Mouse (Mus musculus) left cerebral cortex, postnatal 4 days (tissue): ENCODE data around the gene Ccdc181. TPM values are rescaled to one million over a fixed set of nuclear protein-coding genes. Genes with fewer than 3 reads are reported as not detected.

ENCODE experiments used
- DNase-seq: peaks from one replicate; pipeline ENCODE4 v3.0.0-alpha.2; 2022
- intact Hi-C: fragments of 180-260 bp; cut with DNase I; formaldehyde crosslinking; loops from one replicate; pipeline ENCODE4 v1.15.1; 2025
- total RNA-seq, 2 experiments: library from RNA; stranded (reverse); gene quantifications; 2 replicates each; pipeline ENCODE4 v1.2.3; 2021

Gene Ccdc181
- total RNA-seq, 2 experiments from 2014 or later, result 21.2 to 22.3 TPM

DNA sequence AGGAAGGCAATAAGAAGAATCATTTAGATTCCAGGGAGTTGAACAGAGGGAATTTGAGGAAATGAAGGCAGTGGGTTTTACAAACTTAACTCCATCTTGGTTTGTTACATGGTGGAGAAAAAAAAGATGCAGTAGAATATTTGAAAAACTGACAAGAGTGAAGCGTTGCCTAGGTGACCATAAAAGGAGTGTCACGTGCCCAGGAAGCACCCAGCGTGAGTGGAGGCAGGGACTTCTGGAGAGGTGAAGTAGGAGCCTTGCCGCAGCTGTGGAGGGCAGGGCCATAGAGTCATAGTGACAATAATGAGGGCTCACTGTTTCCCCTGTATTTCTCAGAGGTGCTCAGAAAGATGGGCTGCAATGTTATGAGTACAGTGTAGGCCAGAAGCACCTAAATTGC is 3.9 kb downstream of the Ccdc181 start:
- no peak for DNase-seq
- intact Hi-C loops, result no loop called here

DNA sequence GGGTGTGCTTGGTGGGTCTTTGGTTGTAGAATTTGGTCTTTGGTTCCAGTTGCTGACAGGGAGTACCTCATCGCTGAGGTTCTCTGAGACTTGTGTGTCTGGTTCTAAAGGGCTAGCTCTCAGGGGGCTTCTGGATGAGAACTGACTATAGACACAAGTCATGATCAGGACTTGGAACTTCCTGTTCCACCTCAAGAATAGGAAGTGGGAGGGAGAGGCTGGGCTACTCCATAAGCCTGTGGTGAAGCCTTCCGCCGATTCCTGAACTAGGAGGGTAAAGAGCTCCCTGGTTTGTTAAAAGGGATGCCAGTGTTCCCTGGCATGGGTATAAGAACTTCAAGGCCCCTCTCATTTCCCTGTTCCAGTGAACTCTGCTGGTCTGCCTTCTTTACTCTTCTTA is 8.6 kb downstream of the Ccdc181 start:
- no peak for DNase-seq
- intact Hi-C loops, result no loop called here

DNA sequence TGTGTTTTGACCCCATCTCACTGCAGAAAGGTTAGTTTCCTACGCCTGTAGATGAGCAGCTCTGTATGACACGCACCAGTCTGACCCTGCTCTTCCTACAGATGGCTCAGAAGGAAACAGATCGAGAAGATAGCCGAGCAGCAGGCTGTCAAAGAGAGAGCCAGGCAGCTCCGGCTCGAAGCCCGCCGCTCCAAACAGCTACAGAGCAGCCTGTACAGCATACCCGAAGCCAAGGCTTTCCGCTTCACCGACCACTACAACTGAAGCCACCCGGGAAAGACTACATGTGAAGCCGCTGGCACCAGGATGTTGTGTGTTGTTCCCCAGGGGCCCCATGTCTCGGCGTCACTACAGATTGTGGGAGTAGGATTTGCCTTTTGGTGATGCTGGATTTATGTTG is 12.0 kb downstream of the Ccdc181 start:
- peak; percentile 78 for DNase-seq
- intact Hi-C loops, result no loop called here

DNA sequence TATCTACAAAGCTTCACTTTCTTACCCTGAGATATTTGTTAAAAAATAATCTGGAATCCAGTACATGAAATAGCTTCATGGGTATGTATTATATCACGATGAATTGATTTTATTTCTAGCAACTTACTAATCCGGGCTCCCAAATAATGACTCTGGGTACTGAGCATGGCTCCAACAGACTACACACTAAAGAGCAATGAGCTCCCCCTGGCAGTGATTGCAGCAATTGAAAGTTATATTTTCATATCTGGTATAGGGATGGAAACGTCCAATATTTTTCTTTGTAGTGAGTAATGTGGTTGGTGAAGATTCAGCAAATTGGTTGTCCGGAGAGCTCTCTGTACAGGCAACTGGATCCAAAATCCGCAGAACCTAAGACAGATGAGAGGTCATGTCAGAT is 16.7 kb downstream of the Ccdc181 start:
- DNase-seq, result no peak
- intact Hi-C loops, result no loop called here

DNA sequence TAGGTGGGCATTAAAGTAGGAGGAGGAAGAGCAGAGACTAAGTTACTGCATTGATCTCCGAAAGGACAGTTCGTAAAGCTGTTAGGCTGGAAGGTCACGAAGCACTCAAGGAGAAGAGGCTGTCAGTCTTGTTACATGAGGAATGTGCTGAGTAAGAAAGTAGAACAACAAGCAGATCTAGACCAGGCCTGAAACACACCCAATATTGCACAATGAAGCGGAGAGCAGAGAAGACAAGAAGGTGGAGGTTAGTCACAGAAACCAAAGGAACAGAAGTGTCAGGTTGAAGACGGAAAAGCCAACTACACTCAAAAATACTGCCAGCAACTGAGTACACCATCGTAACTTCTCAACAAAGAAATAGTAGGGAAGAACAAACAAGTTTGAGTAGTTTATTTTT is 18.7 kb downstream of the Ccdc181 start:
- intact Hi-C loops, result no loop called here
- no peak for DNase-seq

DNA sequence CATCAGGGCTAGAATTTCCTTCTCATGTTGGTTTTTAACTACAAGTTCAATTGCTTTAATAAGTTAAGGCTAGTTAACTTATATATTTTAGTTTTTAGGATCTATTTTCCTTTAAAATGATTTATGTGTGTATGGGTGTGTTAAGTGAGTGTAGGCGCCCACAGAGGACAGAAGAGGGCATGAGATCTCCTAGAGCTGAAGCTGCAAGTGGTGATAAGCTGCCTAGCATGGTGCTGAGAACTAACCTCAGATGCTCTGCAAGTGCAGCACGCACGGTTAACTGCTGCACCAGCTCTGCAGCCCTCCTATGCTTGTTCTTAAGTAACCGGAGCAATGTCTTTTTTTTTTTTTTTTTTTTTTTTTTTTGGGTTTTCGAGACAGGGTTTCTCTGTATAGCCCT is 21.1 kb downstream of the Ccdc181 start:
- no peak for DNase-seq
- intact Hi-C loops, result no loop called here

DNA sequence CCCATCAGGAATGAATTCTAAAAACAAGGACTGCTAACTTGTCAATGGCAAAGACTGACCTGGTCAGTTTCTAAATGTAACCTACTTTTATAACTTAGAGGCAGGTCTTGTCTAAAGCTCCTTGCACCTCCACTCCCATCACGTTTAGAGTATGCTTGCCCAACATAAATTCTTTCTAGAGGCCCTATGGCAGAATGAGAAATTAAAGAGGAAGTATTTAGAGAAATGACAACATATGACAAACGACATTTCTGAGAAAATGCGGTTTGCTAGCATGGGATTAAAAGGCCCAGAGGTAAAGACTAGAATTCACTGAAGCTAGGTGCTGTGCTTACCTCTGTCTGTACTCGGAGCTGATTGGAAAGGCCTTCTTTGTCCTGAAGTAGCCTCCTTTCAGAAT is 26.6 kb downstream of the Ccdc181 start:
- DNase-seq, result no peak
- intact Hi-C loops, result no loop called here

DNA sequence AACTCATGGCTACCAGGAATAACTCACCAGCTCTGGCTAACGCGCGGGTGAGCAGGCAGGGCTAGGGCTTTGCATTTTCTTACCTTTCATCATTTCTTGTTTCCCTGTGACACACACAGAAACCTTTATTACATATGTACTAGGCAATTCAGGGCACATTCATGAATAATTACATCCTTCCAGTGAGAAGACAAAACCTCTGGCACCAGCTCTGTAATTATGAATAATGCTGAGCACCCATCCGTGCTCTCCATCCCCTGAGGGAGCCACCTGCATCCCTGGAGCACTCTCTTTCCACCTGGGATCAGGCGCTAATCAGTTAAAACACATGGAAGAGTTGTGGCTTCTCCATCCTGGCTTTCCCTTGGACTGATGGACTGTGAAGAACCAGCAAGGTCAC is 28.4 kb downstream of the Ccdc181 start, which contains the start of gene Nme7:
Gene Nme7, plus strand, starts transcription at position 301 of the 400 bp plus-strand sequence.
- no peak for DNase-seq
- intact Hi-C loops, result no loop called here

DNA sequence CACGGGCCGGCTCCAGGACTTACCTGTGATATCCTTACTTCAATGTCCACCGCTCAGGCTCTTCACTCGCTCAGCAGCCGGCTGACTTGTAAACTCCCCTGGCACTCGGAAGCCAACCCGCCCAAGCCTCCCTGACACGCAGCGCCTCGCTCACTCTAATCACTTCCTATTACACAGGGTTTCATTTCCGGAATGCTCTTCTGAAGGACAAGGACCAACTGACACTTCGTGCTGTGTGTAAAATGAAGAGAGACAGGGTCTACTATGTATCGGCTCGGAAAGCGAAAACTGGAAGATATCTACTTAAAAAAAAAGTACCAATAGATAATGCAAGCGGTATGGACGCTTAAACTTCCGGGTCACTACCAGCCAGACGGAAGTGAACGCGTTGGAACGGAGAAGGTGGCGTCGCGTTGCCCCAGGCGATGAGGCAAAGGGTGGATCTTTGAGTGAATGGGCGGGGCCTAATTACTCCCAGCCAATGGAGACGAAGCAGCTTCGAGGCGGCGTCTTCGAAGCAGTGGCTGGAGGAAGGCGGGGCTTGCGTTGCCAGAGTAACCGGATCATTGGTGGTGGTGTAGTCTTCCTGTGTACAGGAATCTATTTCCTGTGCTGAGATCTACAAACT is 31.9 kb downstream of the Ccdc181 start, which contains the start of gene Blzf1:
Gene Blzf1, minus strand, starts transcription at position 366 of the 628 bp plus-strand sequence.
- intact Hi-C loops, result no loop called here
- peak; percentile 98 for DNase-seq

DNA sequence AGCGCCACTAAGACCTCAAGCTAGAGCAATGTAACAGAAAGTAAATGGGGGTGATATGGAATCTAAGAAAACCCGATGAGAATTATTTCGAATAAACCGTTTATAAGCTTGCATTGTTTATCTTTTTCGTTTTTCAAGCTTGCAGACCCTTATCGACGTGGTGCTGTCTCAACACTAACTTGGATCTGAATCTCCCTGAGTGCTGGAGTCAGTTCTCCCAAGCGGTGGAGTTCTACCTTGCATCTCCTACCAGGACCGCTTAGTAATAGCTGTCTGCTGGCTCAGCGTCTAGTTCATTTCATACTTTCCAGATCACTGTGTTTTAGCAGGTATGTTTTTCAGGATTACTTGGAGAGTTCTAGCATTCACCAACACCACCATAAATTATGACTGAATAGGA is 32.5 kb downstream of the Ccdc181 start:
- intact Hi-C loops, result no loop called here
- no peak for DNase-seq

DNA sequence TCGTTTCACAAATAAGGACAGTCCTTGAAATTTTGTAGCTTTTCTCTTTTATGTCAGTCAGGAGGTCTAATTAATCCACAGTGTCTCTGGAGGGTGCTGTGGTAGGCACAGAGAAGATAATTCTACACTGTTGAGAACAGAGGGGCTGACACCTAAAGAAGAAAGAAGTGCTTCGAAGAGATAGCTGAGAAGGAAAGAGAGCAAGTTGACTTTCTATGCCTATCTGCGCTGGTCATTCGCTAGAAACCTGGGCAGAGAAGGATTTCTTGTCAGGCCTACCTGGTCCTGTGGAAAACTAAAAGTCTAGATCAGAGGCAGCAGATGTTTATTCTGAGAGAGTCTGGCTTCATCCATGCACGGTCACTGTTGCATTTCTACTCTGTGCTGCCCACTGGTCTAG is 38.7 kb downstream of the Ccdc181 start:
- no peak for DNase-seq
- intact Hi-C loops, result no loop called here

DNA sequence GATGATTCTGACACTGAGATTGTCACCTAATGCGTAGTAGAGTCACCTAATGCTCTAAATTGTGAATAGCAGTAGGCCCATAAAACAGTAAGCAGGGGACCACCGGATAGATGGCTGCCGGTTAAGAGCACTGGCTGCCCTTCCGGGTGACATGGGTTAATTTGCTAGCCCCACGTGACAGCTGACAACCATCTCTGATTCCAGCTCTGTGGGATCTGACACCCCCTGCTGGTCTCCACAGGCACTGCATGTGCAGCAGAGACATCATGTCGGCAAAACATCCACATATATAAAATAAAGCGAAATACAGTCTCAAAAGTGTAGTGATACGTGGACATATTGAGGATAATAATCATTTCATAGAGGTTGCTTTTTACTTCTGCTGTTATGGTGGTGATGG is 39.9 kb downstream of the Ccdc181 start:
- intact Hi-C loops, result loop anchor here (5.0 kb wide), 3 partner anchors 127 to 807 kb away; no protein-coding TSS in a partner anchor
- DNase-seq, result peak; percentile 39

DNA sequence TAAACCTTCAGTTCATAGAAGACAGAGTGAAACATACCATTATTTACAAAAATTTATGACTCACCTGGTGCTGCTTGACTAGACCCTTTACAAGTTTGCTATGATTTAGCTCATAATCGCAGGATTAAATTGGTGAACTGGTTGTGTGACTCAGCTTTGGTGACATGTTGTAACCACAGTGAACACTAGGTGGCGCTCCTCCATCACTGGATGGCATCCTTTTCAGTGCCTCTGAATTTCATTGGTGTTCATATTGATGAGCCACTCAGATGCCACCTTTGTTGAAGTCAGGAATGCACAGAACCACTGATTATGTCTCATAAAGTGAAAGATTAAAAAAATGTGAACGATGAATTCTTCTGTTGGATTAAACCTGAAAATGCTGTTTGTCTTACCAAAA is 41.3 kb downstream of the Ccdc181 start:
- intact Hi-C loops, result loop anchor here (5.0 kb wide), 3 partner anchors 126 to 806 kb away; no protein-coding TSS in a partner anchor
- DNase-seq, result peak; percentile 75

DNA sequence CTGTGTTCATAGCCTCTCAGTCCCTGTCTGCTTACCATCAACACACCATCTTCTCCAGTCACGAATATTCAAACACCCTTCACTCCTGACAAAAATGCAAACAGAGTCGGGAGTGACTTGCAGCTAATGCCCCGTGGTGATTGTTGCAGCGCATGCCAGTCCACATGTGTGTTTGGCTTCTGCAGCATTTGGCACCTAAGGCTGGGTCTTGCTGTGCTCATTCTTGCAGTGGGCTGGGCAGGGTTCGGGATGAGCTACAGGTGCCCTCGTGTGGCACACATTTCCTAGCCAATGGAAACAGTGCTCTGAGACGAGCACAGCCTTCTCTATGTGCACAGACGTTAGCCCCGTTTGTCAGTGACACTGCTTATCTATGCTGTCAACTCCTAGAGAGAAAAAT is 41.9 kb downstream of the Ccdc181 start:
- no peak for DNase-seq
- intact Hi-C loops, result loop anchor here (5.0 kb wide), 3 partner anchors 125 to 805 kb away; no protein-coding TSS in a partner anchor

DNA sequence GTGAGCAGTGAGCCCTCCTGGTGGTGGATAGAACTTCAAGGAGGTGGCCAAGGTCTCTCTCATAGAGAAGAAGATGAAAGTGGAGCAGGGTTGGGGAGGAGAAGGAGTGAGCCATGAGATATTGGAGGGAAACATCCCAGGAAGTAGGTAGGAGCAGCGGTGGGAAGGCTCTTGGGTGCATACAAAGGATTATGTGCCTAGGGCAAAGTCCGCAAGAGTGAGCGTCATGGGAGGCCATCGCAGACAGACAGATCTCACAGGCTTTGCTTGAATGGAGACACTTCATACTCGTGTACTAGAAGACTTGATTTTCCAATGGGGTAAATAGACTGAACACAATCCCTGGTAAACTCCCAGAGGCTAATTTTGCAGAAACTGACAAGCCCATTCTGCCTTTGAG is 43.1 kb downstream of the Ccdc181 start:
- intact Hi-C loops, result loop anchor here (5.0 kb wide), 3 partner anchors 124 to 804 kb away; no protein-coding TSS in a partner anchor
- no peak for DNase-seq

DNA sequence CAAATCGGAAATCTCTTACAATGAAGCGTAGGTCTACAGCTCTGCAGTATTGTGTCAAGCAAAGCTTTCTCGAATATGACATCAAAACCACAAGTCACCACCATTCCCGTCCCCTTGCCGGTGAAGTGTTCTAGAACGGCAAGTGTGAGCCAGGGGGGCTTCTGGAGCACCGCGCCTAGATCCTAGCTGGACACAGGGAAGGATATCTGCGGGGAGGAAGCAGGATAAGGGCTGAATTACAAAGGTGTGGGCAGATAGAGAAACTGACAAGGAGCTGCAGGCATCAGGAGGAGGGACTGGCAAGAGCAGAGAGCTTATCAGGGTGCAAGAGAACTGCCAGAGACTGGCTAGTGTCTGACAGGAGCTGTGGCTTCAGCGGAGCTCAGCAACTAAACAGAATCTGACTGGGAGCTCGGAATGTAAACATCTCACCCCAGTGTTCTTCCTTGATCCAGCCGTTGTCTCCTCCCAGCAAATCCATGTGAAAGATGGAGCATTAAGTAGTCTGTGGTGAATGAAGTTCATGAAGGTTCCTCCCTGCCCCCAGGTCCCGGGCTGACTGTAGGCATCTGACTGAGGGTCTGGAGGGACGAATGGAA is 44.3 kb downstream of the Ccdc181 start:
- DNase-seq, result no peak

DNA sequence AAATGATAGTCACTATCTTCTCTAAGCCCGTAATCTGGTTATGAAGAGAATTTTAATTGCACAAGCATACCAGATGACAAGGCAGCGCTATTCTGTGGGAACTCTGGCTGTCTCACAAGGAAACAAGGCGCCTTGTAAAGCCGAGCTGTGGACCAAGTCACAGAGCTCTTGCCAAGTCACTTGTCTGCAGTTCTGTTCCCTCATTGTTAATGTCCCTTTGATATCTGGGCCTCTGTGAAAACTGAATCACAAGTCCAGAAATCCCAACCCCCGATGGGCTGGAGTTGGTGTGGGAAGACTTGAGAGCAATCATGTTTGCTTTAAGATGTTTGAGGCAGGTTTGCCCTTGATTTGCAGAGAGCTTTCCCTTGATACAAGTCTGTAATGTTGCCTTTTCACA is 45.3 kb downstream of the Ccdc181 start:
- intact Hi-C loops, result no loop called here
- DNase-seq, result peak; percentile 27

More for the DNA sequence above, 44.3 kb downstream of the Ccdc181 start:
- intact Hi-C loops, result loop anchor here (5.0 kb wide), 3 partner anchors 123 to 803 kb away; no protein-coding TSS in a partner anchor

DNA sequence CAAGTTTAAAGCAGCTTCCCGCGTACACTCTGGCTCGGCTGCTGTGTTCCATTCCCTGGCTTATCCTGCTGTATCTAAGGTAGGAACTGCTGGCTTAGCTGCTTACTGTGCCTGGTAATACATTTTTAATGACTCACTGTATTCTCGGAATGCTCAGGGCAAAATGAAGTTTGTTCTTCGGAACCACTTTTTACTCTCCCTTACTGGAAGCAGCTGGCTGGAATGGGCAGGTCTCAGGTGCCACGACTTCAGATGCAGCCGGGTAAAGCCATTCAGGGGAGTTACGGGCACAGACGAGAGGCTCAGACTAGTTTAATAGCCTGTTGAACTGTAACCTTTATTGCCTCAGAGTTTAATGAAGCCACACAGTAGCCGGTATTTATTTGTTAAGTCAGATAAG is 46.0 kb downstream of the Ccdc181 start:
- intact Hi-C loops, result no loop called here

DNA sequence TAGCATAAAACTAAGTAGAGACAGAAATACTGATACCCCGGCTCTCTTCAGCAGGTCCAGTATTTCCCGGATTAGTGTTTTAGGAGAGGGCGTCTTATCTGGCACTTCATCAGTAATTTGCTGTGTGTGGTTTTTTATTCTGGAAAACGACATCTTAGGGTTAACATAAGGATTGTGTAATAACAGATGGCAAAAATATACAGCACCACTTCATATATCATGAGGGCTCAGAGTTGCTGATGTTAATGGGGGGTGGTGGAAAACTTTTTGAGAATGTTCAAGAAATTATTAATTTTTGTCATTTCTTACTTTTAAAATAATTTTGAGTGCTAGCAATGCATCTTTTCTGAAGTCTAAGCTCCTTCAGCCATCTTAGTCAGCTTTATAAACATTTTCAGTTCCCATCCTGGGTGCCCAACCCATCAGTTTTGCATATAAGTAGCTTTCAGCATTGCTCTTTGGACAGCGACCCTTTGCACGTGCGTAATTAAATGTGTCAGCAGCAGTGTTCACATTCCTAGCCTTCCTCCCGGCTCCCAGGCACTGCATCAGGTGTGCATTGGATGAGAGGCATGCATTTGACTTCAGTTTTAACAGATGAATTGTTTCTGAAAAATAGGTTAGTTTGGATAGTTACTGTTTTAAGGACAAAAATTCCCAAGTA is 47.7 kb downstream of the Ccdc181 start:
- DNase-seq, result no peak
- intact Hi-C loops, result no loop called here

More for the DNA sequence above, 46.0 kb downstream of the Ccdc181 start:
- DNase-seq, result no peak

DNA sequence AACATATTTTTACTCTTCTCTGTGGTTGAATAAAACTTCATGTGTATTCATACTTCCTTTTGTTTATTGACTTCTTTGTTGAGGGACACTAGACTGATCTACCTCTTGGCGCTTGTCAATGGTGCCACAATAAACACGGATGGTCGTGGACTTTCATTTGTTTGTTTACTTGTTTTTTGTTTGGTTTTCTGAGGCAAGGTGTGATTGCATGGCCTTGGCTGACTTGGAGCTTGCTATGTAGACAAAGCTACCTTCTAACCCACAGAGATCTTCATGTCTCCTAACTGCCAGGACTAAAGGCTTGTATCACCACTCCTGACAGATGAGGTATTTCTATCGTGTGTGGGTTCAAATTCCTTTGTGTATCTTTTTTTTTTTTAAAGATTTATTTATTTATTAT is 48.8 kb downstream of the Ccdc181 start:
- no peak for DNase-seq
- intact Hi-C loops, result no loop called here

DNA sequence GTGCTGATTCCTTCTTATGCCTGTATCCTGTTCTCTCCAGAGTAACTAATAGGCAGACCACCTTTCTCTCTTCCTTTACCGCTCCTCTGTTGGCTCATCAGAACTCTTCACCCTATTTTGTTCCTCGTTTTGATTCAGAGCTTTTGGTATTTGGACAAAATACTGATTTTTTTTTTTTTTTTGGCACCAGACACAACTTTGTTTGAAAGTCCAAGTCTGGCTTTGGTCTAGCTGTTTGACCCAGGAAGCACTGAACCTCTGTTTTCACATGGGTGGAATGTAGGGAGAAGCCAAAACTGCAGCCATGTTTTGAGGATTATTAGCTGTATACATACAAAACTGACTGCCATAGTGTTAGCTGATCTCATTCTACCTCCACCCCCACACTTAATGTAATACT is 49.5 kb downstream of the Ccdc181 start:
- DNase-seq, result no peak
- intact Hi-C loops, result no loop called here
